Mouse (Mus musculus) layer of hippocampus, adult 9-10 months (tissue): ENCODE measurements around the gene Col4a1.

Experiments used
- DNase-seq: peaks from one replicate; pipeline ENCODE4 v3.0.0; 2022; ENCODE audit warnings: low spot score

Gene Col4a1

DNA sequence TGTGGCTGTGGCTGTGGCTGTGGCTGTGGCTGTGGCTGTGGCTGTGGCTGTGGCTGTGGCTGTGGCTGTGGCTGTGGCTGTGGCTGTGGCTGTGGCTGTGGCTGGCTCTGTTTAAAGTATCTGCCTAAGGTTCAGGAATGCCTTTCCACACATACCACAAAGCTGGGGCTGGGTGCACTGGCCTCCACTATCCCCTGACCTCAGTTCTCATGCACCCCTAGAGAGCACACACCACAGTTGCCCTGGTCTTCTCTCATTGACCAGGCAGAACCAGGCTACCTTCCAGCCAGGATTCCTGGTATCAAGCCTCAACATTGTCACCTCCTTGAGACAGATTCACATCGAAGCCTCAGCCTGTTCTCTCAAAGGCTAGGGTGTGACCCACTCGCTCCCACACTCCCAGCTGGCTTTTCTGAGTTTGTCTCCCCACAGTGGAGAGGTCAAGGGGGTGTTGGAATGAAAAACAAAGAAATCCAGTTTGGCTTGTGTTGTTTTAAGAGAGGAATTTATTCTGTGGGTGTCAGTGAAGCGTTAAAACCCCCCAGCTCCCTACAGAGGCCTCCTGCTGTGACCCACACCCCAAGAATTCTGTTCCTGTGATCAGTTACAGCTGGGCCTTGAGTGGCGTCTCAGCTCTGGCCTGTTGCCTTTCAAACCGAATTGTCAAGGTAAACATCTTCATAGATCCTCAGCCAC is 15.2 kb upstream of the Col4a1 start:
- no peak for DNase-seq

DNA sequence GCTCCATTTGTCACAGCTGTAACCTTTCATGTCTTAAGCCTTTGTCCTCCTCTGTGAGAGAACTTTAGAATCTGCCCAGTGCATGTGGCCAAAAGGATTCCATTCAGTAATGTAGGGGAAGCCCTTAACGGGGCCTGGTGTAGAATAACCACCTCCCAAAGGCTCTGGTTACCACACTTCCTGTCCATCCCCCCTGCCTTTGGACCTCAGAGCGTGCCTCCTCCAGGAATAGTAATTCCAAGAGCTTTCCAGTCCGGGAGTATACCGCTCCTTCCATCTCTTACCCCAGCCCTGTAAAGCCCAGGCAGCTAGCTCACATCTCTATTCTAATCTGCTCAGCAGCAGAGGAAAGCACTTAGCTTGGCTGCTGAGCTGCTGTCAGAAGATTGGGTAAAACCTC is 14.7 kb upstream of the Col4a1 start:
- no peak for DNase-seq

GRCm38 (mm10) chr8:11324801-11325395 is 12.3 kb upstream of the Col4a1 start:
- no peak for DNase-seq

- DNase-seq = no peak
These were observed 11.1 kb upstream of the Col4a1 start for GRCm38 (mm10) chr8:11323681-11324080.

DNA sequence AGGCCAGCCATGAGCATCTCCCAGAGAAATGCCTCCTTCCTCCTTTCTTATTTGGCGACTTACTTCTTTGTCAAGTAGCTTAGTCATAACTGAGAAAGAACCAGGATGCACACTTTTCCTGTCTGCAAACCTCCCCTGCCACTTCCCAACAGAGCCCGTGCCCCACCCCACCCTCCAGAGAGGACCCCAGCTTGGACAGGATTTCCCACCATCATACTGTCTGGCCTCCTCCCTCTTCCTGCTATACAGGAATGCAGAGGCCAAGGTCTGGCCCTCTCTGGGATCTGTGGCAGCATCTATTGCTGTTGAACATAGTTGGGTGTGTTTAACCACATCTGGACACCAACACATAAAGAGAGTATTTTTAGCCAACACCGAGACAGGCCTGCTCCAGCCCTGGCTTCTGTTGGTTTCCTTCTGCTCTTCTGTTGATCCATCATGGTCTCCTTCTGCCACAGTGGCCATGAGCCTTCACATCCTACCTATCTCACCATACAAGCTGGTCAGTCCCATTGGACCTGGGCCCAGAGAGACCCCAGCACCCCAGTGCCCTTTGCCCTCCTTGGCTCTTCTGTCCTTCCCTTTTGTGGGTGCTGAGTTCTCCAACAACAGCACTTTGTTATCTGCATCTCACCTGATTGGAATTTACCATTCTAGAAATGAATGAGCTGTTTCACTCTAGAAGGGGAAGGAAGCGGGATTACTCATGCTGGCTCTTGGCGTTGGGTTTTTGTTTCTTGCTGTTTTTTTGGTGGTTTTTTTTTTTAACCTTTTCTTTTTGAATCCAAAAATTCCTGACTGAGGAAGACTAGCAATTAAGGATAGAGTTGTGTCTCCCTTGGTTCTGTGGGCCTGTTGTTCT is 10.3 kb upstream of the Col4a1 start:
- no peak for DNase-seq

DNA sequence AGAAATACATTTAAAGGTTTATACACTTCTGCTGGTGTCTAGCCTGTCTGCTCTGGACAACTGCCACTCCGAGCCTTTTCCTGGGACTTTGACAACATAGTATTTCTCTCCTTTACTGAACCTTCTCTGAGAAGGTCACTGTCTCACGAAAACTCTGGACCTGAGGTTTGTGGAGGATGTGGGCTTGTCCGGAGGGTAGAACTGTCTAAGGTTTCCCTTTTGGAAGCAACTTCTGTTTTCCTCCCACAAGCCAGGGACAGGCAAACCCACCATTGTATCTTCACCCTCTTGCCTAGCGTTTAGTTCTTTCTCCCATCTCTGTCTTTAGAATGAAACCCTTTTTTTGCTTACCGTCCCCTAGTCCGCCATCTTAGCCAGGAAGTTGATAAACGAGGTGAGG is 9.2 kb upstream of the Col4a1 start:
- DNase-seq = no peak

DNA sequence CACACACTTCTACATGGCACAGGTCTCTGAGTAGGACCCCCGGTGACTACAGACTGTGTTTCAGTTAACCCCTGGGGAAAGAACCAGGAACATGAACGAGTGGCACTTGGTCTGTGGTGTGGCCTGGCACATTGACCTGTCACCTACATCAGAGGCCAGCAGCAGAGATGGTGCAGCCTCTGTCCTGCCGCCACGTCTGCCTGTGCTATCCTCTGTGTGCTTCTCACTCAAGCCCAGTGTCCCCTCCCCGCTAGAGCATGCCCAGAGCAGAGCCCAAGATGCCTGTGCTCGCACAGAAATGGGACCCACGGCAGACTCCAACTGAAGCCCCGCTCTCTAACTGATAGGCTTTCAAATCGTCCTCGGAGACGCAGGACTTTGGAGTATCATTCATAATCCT is 6.8 kb upstream of the Col4a1 start:
- no peak for DNase-seq

GRCm38 (mm10) chr8:11316118-11316517 is 3.5 kb upstream of the Col4a1 start:
- no peak for DNase-seq

- no peak for DNase-seq
These were observed 2.7 kb upstream of the Col4a1 start for GRCm38 (mm10) chr8:11315179-11315943.

DNA sequence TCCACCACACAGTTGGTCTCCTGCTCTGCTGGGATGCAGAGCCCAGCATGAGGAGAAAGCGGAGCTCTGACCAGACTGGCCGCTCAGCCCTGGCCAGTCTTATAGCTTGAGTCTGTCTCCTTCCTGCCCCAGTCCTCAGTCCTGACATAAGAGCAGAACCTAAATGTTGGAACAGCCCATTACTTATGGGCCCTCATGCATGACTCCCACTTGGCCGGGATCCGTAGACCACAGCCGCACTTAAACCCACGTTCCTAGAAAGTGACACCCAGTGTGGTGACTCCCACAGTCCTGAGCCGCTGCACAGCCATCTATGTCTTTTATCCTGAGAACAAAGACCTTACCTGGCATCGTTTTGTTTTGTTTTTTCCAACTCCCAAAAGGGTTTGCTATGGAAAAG is 2.0 kb upstream of the Col4a1 start:
- no peak for DNase-seq

- DNase-seq = no peak
These were observed 818 bp upstream of the Col4a1 start for GRCm38 (mm10) chr8:11313176-11314111.

DNA sequence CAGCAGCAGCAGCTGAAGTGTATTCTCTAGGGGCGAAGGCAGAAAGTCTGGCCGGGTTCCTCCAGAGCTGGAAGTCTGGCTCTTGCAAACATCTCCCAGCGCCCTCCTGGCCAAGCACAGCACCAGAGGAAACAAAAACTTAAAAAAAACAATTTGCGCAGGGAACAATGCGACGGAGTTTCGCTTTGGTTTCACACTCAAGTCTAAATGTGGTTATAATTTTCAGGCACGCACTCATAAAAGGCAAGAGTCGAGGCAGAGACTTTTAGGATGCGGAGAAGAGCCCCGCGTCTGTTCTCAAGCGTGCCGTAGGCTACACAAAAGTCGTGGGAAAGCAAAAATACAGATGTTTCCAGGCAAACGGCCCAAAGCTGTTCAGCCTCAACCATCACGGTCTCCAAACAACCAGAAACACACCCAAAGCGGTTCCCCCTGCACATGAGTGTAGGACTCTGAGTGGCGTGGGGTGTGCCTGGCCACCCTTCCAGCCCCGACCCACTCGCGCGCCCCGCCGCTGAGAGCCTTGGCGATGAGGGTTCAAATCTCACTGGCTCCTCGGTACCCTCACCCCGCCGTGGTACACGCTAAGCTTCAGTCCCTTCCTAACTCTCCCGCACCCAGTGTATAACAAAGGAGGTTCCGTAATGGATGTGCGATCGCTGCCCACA is 811 bp downstream of the Col4a1 start:
- no peak for DNase-seq

GRCm38 (mm10) chr8:11310049-11310448 is 2.6 kb downstream of the Col4a1 start:
- no peak for DNase-seq

GRCm38 (mm10) chr8:11309226-11309625 is 3.4 kb downstream of the Col4a1 start:
- DNase-seq = no peak

DNA sequence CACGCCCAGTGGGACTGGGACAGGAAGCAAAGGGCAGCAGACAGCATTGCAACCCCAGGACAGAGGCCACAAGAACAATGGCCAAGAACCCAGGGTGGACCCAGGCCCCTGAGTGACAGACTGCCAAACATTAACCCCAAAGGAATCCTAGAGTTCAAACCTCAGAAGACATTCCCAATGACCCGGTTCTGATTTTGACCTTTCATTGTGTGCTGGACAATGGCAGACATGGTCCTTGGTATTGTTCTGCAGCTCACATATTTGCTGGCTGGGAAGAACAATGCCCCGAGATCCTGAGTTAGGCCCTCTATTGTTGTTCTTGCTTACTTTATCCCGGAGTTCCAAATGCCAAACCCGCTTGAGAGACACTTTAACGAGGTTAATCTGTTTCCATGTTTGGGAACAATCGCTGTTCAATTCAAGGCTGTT is 4.0 kb downstream of the Col4a1 start:
- DNase-seq = no peak

DNA sequence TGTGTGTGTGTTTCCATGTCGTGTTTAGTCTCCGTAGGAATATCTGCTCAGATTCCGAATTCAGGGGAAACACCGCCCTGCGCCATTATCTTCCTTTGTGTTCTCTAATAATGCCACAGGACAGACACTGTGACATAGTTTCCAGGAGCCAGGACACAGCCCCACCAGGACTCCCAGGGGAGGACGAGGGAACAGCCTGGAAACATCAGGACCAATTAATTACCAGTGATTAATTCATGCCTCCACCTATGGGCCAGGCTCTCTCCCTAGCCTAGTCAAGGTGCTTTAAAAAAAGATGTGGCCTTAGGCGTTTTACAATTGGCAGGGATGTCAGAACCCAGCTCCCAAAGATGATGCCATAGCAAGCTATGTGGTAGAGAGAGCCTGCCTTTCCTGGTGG is 5.2 kb downstream of the Col4a1 start:
- no peak for DNase-seq

DNA sequence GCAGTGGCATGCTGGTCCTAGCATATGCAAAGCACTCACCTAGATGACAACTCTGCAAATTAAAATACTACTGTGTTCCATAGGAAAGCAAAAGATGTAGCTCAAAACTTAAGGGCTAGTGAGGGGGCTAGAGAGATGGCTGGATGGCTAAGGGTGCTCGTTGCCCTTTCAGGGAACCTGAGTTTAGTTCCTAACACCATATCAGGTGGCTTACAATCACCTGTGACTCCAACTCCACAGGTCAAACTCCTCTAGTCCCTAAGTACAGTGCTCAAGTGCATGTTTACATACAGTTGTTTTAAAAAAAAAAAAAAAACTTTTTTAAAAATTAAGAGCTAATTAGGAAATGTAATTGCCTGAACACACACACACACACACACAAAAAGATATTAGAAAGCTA is 7.1 kb downstream of the Col4a1 start:
- DNase-seq = no peak

DNA sequence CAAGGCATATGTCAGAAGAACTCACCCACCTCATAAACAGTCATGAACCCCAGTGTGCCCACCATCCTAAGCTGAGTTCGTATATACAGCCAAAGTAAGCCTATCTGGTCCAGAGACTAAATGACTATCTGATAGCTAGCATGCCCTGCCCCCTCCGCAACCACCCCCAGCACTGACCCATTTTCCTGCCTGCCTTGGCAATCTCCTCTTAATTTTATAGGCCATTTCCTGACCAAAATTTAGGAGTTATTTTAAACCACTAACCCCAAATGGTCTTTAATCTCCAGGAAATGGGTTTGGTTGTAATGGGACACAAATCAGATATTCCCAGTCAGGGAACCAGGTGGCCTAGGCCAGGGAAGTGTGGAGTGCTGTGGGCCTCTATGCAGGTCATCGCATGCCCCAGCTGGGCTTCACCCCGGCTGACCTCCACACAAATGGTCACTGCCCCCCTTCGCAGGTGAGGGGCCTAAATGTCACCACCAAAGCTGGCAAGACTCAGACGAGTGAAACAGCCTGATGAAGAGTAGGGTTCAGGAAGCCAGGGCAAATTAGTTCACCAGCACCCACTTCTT is 8.5 kb downstream of the Col4a1 start:
- no peak for DNase-seq

GRCm38 (mm10) chr8:11300436-11300835 is 12.2 kb downstream of the Col4a1 start:
- no peak for DNase-seq

DNA sequence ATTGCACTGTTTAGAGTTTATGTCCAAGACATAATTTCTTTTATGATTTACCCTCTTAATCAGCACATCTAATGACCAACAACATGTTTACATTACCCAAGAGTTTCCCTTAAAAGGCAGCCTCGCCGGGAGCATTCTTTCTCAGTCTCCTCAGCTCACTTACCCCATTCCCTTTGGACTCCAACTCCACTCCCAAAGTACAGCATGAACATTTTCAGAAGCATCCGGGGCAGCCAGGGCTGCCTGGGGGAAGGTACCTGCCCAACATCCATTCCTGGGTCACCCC is 13.4 kb downstream of the Col4a1 start:
- DNase-seq = no peak
